Mouse (Mus musculus): ENCODE measurements around the gene Nudt8.

The Nudt8 gene

DNA sequence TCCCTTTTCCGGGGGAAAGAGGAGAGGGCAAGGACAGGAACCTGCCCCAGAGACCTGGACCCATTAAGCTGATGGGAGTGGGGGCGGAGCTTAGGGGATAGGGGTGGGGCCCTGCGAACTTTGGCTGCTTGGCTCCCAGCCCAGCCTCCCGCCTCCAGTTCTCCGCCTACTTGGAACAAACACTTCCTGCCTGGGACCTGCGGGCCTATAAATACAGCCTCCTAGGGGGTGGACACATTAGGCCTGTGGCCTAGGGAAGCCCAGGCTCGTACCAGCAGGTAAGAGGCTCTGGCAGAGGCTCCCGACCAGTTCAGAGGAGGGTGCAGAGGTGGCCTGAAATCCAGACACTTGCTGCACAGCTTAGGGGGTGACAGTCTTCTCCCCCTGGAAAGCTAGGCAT is 14.0 kb upstream of the Nudt8 start, which contains the start of gene Acy3:
Gene Acy3 (plus strand): TSS at position 237 of the 400 bp plus-strand sequence.
- peak in 1 of 2 experiments; percentile 66 for DNase-seq (ENCODE audit: low spot score in 2 of 2)

DNA sequence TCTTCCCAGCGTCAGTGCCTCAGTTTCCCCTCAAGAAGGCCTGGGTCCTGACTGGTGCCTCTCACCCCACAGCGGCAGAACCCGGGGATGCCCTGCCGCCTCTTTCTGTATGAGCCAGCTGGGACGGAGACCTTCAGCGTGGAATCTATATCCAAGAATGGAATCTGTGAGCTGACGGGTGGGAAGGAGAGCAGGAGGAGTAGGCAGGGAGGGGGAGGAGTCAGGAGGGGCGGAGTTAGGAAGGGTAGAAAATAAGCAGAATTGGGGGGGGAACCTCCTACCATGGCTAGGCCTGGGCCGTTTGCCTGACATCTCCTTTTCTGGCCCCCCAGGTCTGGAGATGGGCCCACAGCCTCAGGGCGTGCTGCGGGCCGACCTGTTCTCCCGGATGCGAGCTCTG is 12.3 kb upstream of the Nudt8 start:
- DNase-seq (ENCODE audit: low spot score in 2 of 2): no peak

DNA sequence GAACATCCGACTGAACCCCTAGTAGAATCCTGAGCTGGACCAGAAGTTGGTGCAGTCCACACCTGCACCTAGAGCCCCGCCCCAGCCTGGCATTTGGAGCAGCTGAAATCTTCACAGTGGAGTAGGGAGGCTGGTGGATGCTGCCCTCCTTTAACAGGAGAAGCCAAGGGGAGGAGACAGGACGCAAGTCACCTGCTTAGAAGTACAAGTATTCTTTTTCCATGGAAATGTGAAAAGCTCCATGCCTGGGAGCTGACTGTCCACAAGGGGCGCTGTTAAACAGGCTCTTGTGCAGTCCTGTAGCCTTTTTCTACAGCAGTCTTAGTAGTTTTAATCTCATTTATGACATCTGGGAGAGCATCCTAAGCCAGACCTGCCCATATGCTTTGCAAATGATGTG is 11.6 kb upstream of the Nudt8 start:
- no peak for DNase-seq (ENCODE audit: low spot score in 2 of 2)

DNA sequence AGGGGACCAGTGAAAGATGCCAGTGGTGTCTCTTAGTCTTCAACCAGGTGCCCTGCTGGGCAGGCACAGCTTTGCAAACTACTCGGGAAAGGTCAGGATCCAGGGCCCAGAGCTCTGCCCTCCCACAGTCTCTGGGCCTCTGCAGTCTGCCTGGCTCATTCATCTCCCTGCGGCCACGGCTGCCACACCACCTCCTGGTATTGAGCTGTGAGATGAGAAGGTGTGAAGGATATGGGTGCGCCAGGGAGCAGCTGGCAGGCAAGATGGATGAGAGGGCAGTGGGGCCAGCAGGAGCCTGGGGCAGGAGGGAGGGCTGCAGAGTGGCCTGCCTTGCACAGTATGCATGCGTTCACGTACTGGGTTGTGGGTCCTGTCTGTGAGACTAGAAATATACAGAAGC is 9.6 kb upstream of the Nudt8 start:
- DNase-seq (ENCODE audit: low spot score in 2 of 2): no peak

DNA sequence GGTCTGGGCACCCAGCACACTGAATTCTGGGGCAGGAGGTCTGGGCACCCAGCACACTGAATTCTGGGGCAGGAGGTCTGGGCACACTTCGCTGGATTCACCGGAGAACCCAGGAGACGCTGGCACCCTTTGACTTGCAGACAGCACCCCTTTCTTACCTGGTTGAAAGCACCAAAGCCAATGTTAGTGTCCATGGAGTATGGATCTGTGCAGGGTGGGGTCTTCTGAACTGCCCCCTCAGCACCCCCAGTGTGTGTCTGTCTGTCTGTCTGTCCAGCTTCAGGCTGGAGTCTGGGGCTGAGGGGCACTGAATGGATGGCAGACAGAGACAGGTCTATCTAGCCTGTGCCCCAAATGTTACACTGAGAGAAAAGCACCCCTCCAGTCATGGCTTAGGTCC is 8.8 kb upstream of the Nudt8 start:
- DNase-seq (ENCODE audit: low spot score in 2 of 2): no peak

DNA sequence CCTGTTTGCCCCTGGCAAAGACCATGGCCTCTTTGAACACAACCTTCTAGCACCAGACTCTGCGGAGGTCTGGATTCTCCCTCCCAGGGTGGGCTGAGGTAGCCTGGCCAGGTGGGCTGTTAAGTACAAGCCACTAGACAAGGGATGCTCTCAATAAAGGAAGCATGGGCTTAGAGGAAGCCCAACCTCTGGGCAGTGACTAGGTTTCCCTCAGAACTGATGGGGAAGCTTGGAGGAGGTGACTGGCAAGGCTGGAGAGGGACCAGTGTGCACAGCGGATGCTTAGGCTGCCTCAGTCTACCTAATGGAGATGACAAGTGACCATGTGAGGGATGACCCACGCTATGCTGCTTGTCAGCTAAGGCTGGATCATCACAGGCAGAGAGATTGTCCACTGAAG is 8.4 kb upstream of the Nudt8 start:
- DNase-seq (ENCODE audit: low spot score in 2 of 2): no peak

DNA sequence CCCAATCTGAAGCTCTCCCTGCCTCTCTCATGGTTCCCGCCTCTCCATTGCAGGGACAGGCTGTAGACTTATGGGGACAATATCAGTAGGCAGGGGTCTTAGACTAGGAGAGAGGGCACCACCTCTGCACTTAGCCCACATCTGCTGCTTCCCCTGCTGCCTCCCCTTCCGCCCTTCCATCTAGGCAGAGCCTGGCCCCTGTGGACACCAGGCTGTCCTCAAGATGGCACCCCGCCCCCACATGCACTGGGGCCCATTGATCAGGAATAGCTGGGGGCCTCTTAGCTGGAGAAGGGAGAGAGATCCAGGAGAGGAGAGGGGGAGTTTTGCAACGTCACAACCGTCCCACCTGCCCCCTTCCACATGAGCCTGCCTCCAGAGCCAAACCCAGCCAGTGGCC is 8.0 kb upstream of the Nudt8 start, which contains the start of gene Tbx10:
Gene Tbx10 (plus strand): TSS at position 337 of the 400 bp plus-strand sequence.
- no peak for DNase-seq (ENCODE audit: low spot score in 2 of 2)

DNA sequence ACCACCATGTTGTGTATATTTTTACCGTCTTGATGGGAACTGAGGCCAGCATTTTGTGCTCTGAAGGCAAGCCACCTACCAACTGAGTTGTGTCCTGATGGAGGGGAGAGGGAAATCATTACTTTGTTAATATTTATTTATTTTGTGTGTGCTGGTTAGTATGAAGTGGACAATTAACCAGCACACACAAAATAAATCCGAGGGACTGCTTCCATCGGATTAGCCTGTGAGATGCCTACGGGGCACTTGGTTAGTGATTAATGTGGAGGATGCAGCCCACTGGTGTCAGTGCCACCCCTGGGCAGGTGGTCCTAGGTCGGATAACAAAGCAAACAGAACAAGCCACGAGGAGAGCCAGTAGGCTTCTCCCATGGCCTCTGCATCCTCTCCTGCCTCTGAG is 5.4 kb upstream of the Nudt8 start:
- no peak for DNase-seq (ENCODE audit: low spot score in 2 of 2)

DNA sequence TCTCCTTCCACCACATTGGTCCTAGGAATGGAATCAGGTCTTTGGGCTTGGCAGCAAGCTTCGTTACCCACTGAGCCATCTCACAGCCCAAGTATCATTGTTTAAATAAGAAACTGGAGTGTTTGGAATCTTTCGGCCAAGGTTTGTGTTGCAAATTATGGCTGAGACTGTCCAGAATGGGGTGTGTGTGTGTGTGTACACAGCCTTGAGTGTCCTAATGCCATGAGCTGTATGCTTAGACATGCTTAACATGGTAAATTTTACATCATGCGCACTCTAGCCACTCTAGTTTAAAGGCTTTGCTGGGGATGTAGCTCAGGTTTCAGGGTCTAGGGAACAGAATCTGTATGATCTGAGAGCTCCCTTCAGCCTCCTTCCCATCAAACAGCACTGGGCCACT is 4.9 kb upstream of the Nudt8 start:
- DNase-seq (ENCODE audit: low spot score in 2 of 2): no peak

DNA sequence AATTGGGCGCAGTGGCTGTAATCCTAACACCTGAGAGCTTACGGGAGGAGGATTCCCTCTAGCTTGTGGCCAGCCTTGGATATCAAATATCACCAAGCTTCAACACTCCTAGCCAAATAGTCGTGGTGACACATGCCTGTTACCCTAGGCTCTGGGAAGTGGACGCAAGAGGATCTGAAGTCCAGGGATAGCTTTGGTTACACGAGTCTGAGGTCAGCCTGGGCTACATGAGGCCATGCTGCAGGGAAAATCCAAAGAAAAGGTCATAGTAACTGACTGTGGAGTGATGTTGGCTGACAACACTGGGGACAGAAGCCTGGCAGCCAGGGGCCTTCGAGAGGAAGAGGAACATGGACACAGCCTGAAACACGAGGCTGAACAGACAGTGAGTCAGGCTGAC is 4.3 kb upstream of the Nudt8 start:
- no peak for DNase-seq (ENCODE audit: low spot score in 2 of 2)

DNA sequence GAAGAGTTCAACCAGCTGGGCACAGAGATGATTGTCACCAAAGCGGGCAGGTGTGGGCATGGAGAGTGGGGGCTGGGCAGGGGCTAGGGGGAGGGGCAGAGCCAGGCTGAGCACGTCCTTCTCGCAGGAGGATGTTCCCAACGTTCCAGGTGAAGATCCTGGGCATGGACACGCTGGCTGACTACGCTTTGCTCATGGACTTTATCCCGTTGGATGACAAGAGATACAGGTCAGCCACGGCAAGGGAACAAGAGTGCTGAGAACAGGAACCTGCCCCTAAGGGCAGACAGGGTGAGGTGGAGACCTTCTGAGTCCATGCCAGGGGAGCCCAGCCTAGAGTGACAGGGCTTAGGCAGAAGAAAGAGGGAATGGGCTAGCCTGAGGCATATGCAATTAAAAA is 3.6 kb upstream of the Nudt8 start:
- DNase-seq (ENCODE audit: low spot score in 2 of 2): no peak

DNA sequence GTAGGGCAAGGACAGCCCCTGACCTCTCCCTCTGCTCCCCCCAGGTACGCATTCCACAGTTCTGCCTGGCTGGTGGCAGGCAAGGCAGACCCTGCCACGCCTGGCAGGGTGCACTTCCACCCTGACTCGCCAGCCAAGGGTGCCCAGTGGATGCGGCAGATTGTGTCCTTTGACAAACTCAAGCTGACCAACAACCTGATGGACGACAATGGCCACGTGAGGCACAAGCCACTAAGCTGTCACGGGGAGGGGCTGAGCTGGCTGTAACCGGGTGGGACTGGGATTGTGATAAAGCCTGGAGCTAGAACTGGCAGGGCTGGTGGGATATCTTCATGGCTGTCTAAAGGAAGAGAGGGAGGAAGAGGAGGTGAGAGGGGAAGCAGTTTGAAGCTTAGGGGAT is 3.1 kb upstream of the Nudt8 start:
- no peak for DNase-seq (ENCODE audit: low spot score in 2 of 2)

DNA sequence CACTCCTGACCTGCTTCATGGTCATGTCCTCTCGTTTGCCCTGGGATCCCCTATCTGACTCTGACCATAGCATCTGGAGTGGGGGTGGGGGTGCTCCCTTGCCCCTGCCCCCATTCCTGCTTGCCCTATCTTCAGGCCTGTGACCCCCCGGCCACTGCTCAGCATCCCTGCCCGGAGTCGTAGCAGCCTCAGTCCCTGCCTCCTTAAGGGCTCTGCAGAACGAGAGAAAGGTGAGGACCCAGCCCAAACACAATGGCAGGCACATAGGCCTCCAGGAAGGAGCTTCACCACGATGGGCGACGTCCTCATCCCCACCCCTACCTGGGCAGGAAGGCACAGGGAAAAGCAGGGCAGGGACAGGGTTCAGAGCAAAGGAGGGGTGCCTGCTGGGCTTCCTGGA is 2.0 kb upstream of the Nudt8 start:
- no peak for DNase-seq (ENCODE audit: low spot score in 2 of 2)

DNA sequence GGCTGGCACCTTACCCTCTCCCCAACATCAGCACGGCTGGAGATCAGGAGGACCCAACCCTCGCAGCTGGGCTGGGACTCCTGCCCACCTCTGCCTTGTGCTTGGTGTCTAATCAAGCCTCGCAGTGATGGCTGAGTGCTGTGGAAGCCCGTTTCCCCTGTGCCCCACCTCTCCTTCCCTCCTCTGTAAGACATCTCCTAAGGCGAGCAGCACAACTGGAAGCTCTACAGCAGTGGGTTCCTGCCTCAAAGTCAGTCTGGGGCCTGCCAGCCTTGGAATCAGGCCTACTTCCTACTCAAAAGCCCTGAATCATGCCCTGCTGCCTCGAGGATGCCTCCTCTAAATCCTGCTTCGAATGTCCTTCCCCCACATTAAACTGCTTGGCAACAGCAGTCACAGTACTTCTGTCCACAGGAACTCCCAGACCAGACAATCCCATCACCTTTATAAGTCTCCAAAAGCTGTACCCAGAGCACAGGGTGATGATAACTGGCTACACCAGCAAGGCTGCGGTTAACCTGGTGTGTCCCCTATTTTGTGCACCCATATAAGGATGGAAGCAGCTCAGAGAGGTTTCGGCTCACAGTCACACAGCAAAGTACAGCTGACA is 1.2 kb upstream of the Nudt8 start:
- DNase-seq (ENCODE audit: low spot score in 2 of 2): no peak

DNA sequence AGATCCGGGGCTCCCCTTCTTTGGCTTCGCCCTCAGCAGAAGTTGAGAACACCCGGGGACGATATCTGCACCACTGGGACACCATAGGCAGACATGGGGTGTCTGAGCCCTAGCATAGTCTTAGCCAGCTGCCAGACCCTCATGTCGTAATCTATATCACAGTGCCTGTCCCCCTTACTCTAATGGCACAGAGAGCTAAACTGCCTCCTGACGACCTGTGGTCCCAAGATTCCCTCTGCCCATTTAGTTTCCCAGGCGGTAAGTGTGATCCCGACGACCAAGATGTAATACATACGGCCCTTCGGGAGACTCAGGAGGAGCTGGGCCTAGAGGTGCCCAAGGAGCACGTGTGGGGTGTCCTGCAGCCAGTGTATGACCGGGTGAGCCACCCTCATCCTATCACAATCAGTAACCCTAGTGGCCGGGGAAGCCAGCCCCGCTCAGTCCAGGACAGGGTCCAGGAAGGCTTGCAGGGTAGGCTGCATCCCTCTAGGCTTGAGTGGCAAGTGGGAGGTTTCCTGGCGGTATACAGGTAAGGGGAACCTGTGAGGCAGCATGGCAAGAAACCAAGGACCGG is 657 bp downstream of the Nudt8 start:
- DNase-seq (ENCODE audit: low spot score in 2 of 2): no peak

DNA sequence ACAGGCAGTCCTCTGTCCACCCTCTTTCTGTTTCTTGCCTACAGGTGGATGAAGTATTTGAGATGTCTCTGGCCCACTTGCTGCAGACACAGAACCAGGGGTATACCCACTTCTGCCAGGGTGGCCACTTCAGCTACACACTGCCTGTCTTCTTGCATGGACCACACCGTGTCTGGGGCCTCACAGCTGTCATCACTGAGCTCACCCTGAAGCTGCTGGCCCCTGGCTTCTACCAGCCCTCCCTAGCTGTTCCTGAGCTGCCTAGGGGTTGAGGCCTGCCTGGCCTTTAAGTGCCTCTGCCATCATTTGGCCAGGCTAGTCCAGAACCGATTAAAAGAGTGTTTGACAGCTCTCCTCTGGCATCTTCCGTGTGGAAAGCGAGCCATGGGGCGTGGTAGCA is 1.4 kb downstream of the Nudt8 start:
- no peak for DNase-seq (ENCODE audit: low spot score in 2 of 2)

DNA sequence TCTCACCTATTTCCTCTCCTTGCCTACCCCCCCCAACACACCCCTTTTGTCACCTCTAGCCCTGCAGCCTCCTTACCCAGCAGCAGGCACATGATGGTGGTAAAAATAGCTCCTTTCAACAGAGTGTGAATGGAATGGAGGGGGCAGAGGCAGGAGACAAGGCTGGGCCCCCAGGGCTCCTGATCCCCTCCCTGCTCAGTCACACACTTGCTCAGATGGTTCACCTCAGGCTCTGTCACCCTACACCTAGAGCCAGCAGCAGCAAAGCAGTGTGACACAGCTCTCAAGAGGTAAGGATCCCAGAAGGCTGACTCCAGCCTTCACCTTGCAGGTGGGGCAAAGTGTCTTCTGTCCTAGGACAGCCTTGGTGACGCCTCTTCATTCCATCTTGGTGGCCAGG is 2.7 kb downstream of the Nudt8 start, which contains the start of gene Doc2g:
Gene Doc2g (plus strand): TSS at position 202 of the 400 bp plus-strand sequence.
- DNase-seq (ENCODE audit: low spot score in 2 of 2): no peak

DNA sequence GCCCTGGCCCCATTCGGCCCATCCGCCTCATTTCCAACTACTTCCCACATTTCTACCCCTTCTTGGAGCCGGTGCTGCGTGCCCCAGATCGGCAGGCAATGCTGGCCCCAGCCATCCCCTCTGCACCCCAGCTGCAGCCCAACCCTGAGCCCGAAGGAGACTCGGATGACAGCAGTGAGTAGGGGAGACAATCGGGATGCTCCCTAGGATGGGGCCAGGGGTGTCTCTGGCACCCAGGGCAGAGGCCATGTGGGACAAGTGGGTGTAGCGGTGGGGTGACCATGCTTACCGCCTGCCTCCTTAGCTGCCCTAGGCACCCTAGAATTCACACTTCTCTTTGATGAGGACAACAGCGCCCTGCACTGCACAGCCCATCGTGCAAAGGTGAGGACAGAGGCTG is 3.3 kb downstream of the Nudt8 start:
- no peak for DNase-seq (ENCODE audit: low spot score in 2 of 2)

DNA sequence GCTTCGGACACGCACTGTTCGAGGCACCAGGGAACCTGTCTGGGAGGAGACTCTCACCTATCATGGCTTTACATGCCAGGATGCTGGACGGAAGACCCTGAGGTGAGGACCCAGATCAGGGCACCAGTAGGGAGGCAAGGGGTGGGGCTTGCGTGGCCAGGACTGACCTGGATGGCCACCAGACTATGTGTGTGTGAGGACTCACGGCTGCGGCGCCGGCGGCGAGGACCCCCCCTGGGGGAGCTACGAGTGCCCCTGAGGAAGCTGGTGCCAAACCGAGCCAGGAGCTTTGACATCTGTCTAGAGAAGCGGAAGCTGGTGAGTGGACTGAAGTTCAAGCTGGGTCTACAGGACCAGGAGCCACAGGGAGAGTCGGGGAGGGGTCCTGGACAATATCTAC is 4.0 kb downstream of the Nudt8 start:
- DNase-seq (ENCODE audit: low spot score in 2 of 2): no peak

DNA sequence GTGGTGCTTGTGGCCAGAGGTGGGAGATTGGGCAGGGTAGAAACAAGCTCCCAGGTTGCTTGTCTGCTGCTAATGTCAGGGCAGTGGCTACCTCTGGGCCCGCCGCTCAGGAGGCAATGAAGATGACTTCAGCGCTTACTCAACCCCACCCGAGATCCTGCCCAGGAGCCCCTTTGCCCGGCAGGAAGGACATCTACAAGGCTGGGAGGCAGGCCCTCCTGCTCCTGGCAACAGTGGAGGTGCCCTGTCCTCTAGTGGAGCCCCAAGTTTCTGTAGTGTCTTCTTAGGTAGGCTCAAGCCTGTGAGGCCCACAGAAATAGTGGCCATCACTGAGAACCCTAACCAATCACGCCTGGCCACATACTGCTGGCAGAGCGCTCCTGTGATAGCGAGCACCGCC is 4.7 kb downstream of the Nudt8 start:
- no peak for DNase-seq (ENCODE audit: low spot score in 2 of 2)

DNA sequence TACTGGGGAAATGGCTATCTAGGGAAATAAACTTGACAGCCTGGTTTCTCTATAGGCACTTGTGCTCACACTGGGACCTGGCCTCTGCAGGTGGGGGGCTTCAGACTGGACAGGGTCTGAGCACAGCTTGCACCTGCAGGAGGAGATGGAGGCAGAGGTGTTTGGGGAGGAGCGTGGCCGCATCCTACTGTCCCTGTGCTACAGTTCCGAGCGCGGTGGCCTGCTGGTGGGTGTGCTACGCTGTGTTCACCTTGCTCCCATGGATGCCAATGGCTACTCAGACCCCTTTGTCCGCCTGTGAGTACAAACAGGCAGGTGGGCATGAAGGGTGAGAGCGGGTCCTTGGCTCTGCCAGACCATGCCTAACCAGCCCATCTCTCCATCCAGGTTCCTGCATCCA is 5.6 kb downstream of the Nudt8 start:
- no peak for DNase-seq (ENCODE audit: low spot score in 2 of 2)

DNA sequence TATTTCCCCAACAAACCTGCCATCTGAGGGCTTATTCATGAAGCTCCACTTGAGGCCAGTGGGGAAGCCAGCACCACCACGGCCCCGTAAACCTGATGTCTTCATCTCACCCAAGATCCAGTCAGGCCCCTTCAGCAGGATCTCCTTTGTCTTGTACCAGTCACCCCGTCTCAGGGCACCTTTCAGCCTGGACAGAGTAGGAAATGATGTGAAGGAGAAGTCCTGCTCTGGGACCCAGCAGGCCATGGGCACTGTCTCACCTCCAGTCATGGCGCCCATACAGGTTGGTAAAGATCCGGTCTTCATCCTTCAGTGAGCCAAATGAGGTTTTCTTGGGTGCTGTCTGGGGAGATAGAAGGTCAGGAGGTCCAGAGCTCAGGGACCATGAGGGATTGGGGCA is 10.7 kb downstream of the Nudt8 start:
- no peak for DNase-seq (ENCODE audit: low spot score in 2 of 2)

DNA sequence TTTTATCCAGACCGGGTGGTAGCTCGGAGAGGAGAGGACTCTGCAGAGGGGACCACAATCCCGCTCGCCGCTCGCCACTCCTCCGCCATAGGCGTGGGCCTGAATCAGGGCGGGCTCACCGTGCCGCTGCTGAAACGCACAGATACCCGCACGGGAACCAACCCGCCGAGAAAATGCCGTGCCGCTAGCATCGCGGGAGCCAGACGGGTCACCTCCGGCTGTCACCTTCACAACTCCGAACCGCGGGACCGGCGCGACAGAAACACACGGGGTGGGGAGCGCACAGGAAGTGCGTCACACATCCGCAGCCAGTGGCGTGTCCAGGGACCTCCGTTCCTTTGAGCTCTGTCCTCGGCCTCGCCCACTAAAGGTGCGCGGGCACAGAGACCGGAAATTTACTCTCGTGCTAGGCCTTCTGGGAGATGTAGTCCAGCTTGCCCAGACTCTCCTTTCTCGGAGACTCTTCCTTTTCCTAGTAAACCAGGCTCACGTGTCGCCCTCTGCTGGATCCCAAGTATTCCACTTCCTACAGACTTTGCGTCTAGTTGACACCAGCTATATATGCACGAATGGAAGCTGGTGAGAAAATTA is 12.1 kb downstream of the Nudt8 start, which contains the start of gene Ndufv1:
Gene Ndufv1 (minus strand): TSS at position 375 of the 591 bp plus-strand sequence.
- DNase-seq (ENCODE audit: low spot score in 2 of 2): peak; percentile 88 to 95
